Mouse (Mus musculus) monocyte, adult 2 months (primary cell): Measurements from ENCODE around the gene R3hdm1.

ENCODE experiments used
- DNase-seq, 2 experiments: peaks; one replicate each; pipeline ENCODE4 v3.0.0; 2022; ENCODE audit warnings: low spot score in 2 of 2, low read depth in 1 of 2

R3hdm1 gene

GRCm38 (mm10) chr1:128282924-128283323 lies 179.8 kb downstream of the R3hdm1 start:
- no peak for DNase-seq

GRCm38 (mm10) chr1:128284157-128284690 lies 181.1 kb downstream of the R3hdm1 start:
- DNase-seq = no peak

- no peak for DNase-seq
These were observed 182.0 kb downstream of the R3hdm1 start for GRCm38 (mm10) chr1:128285136-128285535.
